Mouse (Mus musculus) lung, embryonic 16.5 days (tissue): ENCODE results near the gene Slc4a5. TPM values are rescaled to one million over a fixed set of nuclear protein-coding genes. Genes with fewer than 3 reads are reported as not detected.
A peak's percentile ranks its signal among the peaks of the same experiment; 100 is the strongest.

Source experiments
- ATAC-seq: fragments of 200-750 bp; cut with Nextera tagmentation; 2 replicates; pipeline ENCODE4 v1.8.0; 2017; ENCODE audit warnings: low read depth, mild to moderate bottlenecking, moderate library complexity
- H3K27ac ChIP-seq: fragments of 300-500 bp; sonication (generic); 2 replicates; pipeline ENCODE4 v1.5.1; 2014; ENCODE audit warnings: mild to moderate bottlenecking, control low read depth, low read length
- H3K27me3 ChIP-seq: fragments of 300-500 bp; sonication (generic); 2 replicates; pipeline ENCODE4 v1.6.1; 2014; ENCODE audit warnings: low read depth, low read length, mixed read lengths; ENCODE audit not compliant: control insufficient read depth, insufficient read depth
- H3K36me3 ChIP-seq: fragments of 300-500 bp; sonication (generic); 2 replicates; pipeline ENCODE4 v1.6.1; 2014; ENCODE audit warnings: low read length; ENCODE audit not compliant: control insufficient read depth, insufficient read depth
- H3K4me1 ChIP-seq: fragments of 300-500 bp; sonication (generic); replicated peaks from 2 replicates; pipeline ENCODE4 v1.6.1; 2014; ENCODE audit warnings: low read length, mixed read lengths; ENCODE audit not compliant: control insufficient read depth, insufficient read depth
- H3K4me2 ChIP-seq: fragments of 300-500 bp; sonication (generic); 2 replicates; pipeline ENCODE4 v1.6.1; 2014; ENCODE audit warnings: low read depth, low read length, control low read depth
- H3K4me3 ChIP-seq: fragments of 300-500 bp; sonication (generic); 2 replicates; pipeline ENCODE4 v1.5.1; 2014; ENCODE audit warnings: mild to moderate bottlenecking, low read length, control low read depth
- H3K9ac ChIP-seq: fragments of 300-500 bp; sonication (generic); 2 replicates; pipeline ENCODE4 v1.6.1; 2014; ENCODE audit warnings: low read length, control low read depth
- H3K9me3 ChIP-seq: fragments of 300-500 bp; sonication (generic); 2 replicates; pipeline ENCODE4 v1.6.1; 2016; ENCODE audit warnings: low read length; ENCODE audit not compliant: control insufficient read depth
- WGBS: fragments of 180-500 bp; shearing (Covaris S2); extraction: QIAGEN DNeasy Blood & Tissue Kit; methylation state at CpG from one replicate; pipeline ENCODE4 v1.1.7; 2014; 5-methylcytosine and 5-hydroxymethylcytosine counted together
- polyA plus RNA-seq: library from polyadenylated mRNA; unstranded; fragments of >200 nt; fragmentation: Nextera tagmentation; extraction: Ambion mirVana; gene quantifications from 2 replicates; pipeline ENCODE4 v1.2.1, GENCODE M21; 2015

Gene Slc4a5
- polyA plus RNA-seq, result 2.1 and 3.1 TPM in 2 replicates

DNA sequence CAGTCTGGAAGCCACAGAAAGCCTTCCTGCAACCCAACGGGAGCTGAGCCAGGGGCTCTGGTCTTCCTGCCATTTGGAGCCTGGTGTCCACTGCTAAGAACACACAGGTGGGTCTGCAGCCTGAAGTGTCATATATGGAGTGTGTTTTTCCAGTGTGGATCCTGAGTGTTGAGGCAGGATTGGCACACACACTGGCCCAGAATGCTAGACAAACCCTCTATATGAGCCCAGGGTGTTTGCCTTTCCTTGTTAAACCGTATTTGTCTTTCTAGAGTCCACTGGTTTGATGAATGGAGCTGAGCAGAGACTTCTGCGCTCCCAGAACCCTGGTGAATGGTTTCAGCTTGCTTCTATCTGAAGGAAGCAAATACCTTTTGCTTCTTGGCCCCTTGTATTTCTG, at the start of gene Slc4a5:
Gene Slc4a5, plus strand, starts transcription at position 15 of the 400 bp plus-strand sequence.
- no peaks in the 10 kb centered on the region for H3K36me3 ChIP-seq
- H3K9ac ChIP-seq, result no peak within 1 kb of the TSS
- peaks cover 6% of the 10 kb centered on the region; the same call in 1 of the 2 replicates for H3K4me1 ChIP-seq
- no peaks in the 10 kb centered on the region for H3K9me3 ChIP-seq
- H3K27ac ChIP-seq, result peak within 1 kb of the TSS; percentile 69
- WGBS, result 50% methylated on average over 3 of the region's 3 CpGs
- no peak within 1 kb of the TSS for H3K4me2 ChIP-seq
- no peak within 1 kb of the TSS for H3K4me3 ChIP-seq
- no peaks in the 10 kb centered on the region for H3K27me3 ChIP-seq
- peak; percentile 86 for ATAC-seq

DNA sequence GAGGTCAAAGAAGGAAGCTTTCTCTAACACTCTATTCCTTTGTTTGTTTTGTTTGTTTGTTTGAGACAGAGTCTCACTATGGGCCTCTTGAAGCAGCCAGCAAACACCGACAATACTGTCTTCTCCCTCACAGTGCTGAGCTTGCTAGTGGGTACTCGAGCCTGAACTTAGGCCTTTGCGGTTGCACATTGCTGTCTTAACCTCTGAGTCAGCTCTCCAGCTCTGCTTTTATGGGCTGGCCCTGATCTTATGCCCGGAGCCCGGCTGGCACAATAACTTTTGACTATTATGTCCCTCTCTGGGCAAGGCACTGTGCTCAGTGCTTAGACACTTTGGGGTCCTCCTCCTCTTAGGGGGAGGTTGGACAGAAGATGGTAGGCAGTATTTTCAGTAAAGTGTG, 49.8 kb upstream of the Slc4a5 start:
- WGBS, result 54% methylated on average over 5 of the region's 5 CpGs
- Histone ChIP-seq H3K4me1 (peaks cover 13% of the 10 kb centered on the region), H3K4me3 (no peak overlapping the region), H3K9me3 (no peaks in the 10 kb centered on the region), H3K9ac (no peak overlapping the region), H3K4me2 (no peak overlapping the region), H3K27me3 (no peaks in the 10 kb centered on the region), H3K36me3 (no peaks in the 10 kb centered on the region), H3K27ac (no peak overlapping the region)
- no peak for ATAC-seq

DNA sequence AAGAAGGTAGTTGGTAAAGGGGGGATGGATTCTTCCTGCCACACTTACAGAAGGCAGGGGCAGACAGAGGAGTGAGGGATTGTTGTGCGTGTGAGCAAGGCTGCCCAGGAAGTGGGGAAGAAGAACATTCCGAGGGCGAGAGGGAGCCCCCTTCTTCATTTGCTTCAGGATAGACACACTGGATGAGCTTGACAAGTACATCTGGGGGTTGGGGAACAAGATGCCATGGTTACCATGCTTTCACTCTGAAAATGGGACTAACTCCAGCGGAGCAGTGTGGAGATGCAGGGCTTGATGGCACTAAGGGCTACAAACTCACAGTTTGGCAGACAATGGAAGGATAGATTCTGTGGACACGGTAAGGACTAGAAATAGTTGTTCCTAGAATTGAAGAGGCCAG, 48.6 kb upstream of the Slc4a5 start:
- Histone ChIP-seq H3K27ac (no peak overlapping the region), H3K4me2 (no peak overlapping the region), H3K9me3 (no peaks in the 10 kb centered on the region), H3K27me3 (no peaks in the 10 kb centered on the region), H3K9ac (no peak overlapping the region), H3K36me3 (no peaks in the 10 kb centered on the region), H3K4me3 (no peak overlapping the region), H3K4me1 (peaks cover 9% of the 10 kb centered on the region)
- 69% methylated on average over 5 of the region's 5 CpGs for WGBS
- ATAC-seq, result no peak

DNA sequence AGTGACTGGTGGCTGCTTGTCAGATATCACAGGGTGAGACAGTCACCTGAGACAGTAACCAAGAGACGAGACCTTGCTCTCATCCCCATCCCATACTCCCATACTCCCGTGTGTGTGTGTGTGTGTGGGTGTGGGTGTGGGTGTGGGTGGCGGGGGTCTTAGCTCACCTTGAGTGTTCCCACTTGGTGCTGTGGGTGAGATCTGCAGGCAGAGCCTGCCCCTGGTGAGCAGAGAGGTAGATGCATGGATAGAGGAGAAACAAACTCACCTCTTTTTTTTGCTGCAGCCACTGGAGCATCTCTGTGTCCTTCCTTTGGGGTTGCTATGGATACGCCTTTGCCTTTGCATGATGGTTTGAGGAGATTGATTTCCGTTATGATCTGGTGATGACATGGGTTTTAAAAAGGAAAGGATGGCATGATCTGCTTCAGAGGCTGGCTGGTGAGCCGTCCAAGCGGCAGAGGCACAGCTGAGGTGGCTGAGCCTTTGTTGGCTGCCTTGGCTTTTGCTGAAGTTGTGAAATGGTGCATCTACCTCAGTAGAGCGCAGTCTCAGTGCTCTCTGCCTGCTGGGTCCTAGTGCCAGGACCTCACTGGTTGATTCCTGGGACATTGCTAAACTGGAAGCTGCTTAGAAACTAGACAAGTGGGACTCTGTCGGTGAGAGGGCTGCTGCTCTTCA, 47.2 kb upstream of the Slc4a5 start:
- WGBS, result 61% methylated on average over 9 of the region's 9 CpGs
- Histone ChIP-seq H3K27me3 (no peaks in the 10 kb centered on the region), H3K36me3 (no peaks in the 10 kb centered on the region), H3K27ac (no peak overlapping the region), H3K9ac (no peak overlapping the region), H3K9me3 (no peaks in the 10 kb centered on the region), H3K4me2 (no peak overlapping the region), H3K4me1 (peaks cover under 1% of the 10 kb centered on the region), H3K4me3 (no peak overlapping the region)
- no peak for ATAC-seq

DNA sequence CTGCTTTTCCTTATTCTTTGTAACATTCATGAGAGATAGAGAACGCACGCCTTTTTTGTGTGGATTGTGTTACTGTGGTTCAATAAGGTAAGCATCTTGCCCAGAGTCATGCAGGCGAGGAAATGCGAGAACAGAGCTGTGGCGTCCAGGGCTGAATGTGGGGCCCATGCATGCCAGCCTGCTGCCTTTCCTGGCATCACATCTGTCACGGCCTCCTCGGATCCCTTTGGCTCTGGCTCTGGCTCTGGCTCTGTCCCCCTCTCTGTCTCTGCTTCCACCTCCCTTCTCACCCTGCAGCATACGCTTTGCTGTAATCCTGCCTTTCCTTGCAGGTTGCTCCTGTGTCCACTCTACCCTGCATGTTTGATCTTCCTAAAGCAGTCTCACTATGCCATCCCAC, 43.6 kb upstream of the Slc4a5 start:
- H3K4me3 ChIP-seq, result no peak overlapping the region
- 82% methylated on average over 8 of the region's 8 CpGs for WGBS
- H3K4me1 ChIP-seq, result peaks cover 8% of the 10 kb centered on the region
- H3K27ac ChIP-seq, result no peak overlapping the region
- no peaks in the 10 kb centered on the region for H3K27me3 ChIP-seq
- no peak overlapping the region for H3K9ac ChIP-seq
- no peak for ATAC-seq
- no peaks in the 10 kb centered on the region for H3K9me3 ChIP-seq
- H3K36me3 ChIP-seq, result no peaks in the 10 kb centered on the region
- no peak overlapping the region for H3K4me2 ChIP-seq

DNA sequence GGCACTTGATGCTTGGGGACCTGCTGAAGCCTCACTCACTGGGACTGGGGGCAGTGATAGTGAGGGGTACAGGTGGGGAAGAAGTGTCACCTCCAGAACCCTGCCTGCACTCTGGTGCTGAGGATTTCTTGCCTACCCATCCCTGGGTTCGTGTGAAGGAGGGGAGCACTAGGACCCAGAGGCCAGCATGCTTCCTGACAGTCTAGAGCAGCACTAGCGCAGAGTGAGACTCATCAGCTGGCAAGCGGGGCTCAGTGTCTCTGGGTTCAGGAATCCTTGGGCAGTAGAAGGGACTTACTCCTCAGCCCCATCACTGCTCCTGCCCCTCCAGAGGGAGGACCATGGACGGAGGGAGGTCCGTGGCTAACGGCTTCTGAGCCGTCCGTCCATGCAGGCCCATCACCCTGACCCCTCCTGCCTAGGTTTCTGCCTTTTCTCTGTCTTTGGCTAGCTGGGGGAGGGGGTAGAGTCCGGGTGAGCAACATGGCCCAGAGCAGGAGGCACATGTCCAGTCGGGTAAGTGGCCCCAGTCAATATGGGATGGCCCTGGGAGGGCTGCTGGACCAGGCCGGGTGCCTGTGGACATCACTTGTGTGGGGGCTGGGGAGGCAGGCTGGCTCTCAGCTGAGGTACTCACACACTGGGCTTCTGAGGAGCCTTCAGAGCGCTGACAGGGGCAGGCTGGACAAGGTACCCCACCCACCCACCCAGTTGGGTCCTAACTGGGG, 40.1 kb upstream of the Slc4a5 start:
- WGBS, result 25% methylated on average over 12 of the region's 12 CpGs
- peak overlapping the region; percentile 49 for H3K4me2 ChIP-seq

DNA sequence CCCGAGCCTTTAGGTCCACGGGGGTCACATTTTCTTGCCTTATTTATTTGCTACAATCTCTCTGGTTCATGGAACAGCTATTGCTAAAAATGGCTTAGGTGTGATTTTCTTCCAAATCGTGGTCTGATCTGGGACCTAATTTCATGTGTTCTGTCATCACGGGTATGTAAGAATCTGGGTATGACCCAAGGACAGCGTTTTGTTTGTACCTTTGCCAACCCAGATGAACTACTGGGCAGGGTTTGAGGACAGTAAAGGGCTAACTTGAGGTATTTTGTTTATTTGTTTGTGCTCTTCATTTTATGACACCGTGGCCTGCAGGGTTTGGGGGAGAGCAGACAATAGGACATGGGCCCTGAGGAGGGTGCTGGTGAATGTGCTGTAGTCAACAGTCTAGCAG, 39.0 kb upstream of the Slc4a5 start:
- peaks cover 4% of the 10 kb centered on the region for H3K36me3 ChIP-seq
- peaks cover 8% of the 10 kb centered on the region for H3K4me1 ChIP-seq
- WGBS, result 70% methylated on average over 6 of the region's 6 CpGs
- H3K4me3 ChIP-seq, result no peak overlapping the region
- H3K9me3 ChIP-seq, result no peaks in the 10 kb centered on the region
- H3K4me2 ChIP-seq, result no peak overlapping the region
- H3K9ac ChIP-seq, result no peak overlapping the region
- ATAC-seq, result no peak
- H3K27me3 ChIP-seq, result no peaks in the 10 kb centered on the region
- H3K27ac ChIP-seq, result no peak overlapping the region

More for the DNA sequence above, 40.1 kb upstream of the Slc4a5 start:
- H3K27ac ChIP-seq, result no peak overlapping the region
- H3K36me3 ChIP-seq, result peaks cover 3% of the 10 kb centered on the region
- H3K4me3 ChIP-seq, result peak overlapping the region; percentile 32
- H3K9ac ChIP-seq, result peak overlapping the region; percentile 49
- H3K9me3 ChIP-seq, result no peaks in the 10 kb centered on the region
- H3K4me1 ChIP-seq, result peaks cover 8% of the 10 kb centered on the region
- ATAC-seq, result peak; percentile 84
- H3K27me3 ChIP-seq, result no peaks in the 10 kb centered on the region

DNA sequence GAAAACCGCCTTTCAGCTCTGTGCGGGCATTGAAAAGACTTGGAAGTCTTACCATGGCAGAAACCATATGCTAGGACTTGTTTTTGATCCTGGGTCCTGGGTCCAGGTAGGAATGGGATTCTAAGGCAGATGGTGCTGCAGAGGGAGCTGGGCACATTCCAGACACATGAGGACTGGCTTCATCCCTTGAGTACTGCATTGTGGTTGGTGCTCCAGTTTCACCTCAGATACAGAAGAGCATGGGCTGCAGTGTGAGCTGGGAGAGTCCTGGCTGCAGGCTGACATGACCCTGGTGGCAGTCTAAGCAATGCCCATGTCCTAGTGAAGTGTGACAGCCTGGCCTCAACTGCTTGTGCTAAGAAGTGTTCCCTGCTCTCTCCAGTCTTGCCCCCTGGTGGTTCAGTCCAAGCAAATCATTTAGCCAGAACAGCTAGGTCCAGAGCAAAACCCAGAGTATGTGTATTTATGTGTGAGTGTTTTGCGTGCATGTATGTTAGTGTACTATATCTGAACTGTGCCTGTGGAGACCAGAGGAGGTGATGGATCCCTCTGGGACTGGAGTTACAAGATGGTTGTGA, 34.7 kb upstream of the Slc4a5 start:
- 85% methylated on average over 3 of the region's 3 CpGs for WGBS
- ATAC-seq, result peak; percentile 37; the same call in 1 of the 2 replicates
- Histone ChIP-seq H3K4me2 (no peak overlapping the region), H3K9me3 (no peaks in the 10 kb centered on the region), H3K4me3 (no peak overlapping the region), H3K27me3 (no peaks in the 10 kb centered on the region), H3K27ac (no peak overlapping the region), H3K4me1 (peaks cover 6% of the 10 kb centered on the region), H3K9ac (no peak overlapping the region), H3K36me3 (peaks cover 15% of the 10 kb centered on the region)
